Mouse (Mus musculus) liver, adult 2 months (tissue): ENCODE measurements around the gene Ctdnep1. TPM values are rescaled to one million over a fixed set of nuclear protein-coding genes. Genes with fewer than 3 reads are reported as not detected.

ENCODE experiments used
- DNase-seq: peaks from one replicate; pipeline ENCODE4 v3.0.0-alpha.2; 2011; ENCODE audit warnings: low read depth, low spot score; ENCODE audit errors: extremely low read depth
- H3K27ac ChIP-seq: fragments of 200-500 bp; replicated peaks from 2 replicates; pipeline ENCODE4 v1.5.1; 2012; ENCODE audit warnings: low read depth, mild to moderate bottlenecking, control low read depth, inconsistent platforms, low read length; ENCODE audit not compliant: insufficient read depth
- H3K27me3 ChIP-seq: fragments of 200-500 bp; 2 replicates; pipeline ENCODE4 v1.6.1; 2012; ENCODE audit warnings: mild to moderate bottlenecking, moderate library complexity, low read length, inconsistent platforms; ENCODE audit not compliant: control insufficient read depth, insufficient read depth
- H3K36me3 ChIP-seq: fragments of 200-500 bp; 2 replicates; pipeline ENCODE4 v1.6.1; 2012; ENCODE audit warnings: low read length, inconsistent platforms; ENCODE audit not compliant: control insufficient read depth, insufficient read depth
- H3K4me1 ChIP-seq: fragments of 200-500 bp; 2 replicates; pipeline ENCODE4 v1.6.1; 2011; ENCODE audit warnings: low read length; ENCODE audit not compliant: control insufficient read depth, insufficient read depth
- H3K4me3 ChIP-seq: fragments of 200-500 bp; 2 replicates; pipeline ENCODE4 v1.5.1; 2011; ENCODE audit warnings: low read depth, mild to moderate bottlenecking, control low read depth, low read length, moderate library complexity; ENCODE audit not compliant: insufficient read depth
- H3K79me2 ChIP-seq: fragments of 200-500 bp; 2 replicates; pipeline ENCODE4 v1.6.1; 2012; ENCODE audit warnings: inconsistent platforms, mild to moderate bottlenecking, low read length, moderate library complexity; ENCODE audit not compliant: control insufficient read depth, insufficient read depth
- H3K9ac ChIP-seq: fragments of 200-500 bp; 2 replicates; pipeline ENCODE4 v1.6.1; 2012; ENCODE audit warnings: low read depth, mild to moderate bottlenecking, control low read depth, inconsistent platforms, low read length
- CTCF ChIP-seq: fragments of 200-500 bp; IDR thresholded peaks from 2 replicates; pipeline ENCODE4 v1.5.1; 2011; ENCODE audit warnings: low read depth, low read length, control low read depth
- POLR2A ChIP-seq: fragments of 200-500 bp; IDR thresholded peaks from 2 replicates; pipeline ENCODE4 v1.6.1; 2011; ENCODE audit warnings: low read length, control low read depth; ENCODE audit not compliant: insufficient read depth; ENCODE audit errors: extremely low read depth
- WGBS: fragments of 180-500 bp; shearing (Covaris S2); methylation state at CpG from one replicate; pipeline ENCODE4 v1.1.7; 2018; 5-methylcytosine and 5-hydroxymethylcytosine counted together
- polyA plus RNA-seq: library from polyadenylated mRNA; depleted of rRNA; stranded (reverse); fragments of >200 nt; gene quantifications from 2 replicates; pipeline ENCODE4 v1.2.3, GENCODE M21; 2012
- total RNA-seq: library from RNA; depleted of rRNA; stranded (reverse); fragments of >200 nt; gene quantifications from 2 replicates; pipeline ENCODE4 v1.2.3, GENCODE M21; 2014

Gene Ctdnep1
- total and polyA plus RNA-seq, 2 experiments = 6.6 to 45.3 TPM

GRCm38 (mm10) chr11:69939181-69939580, 41.8 kb upstream of the Ctdnep1 start:
- H3K27ac ChIP-seq = no peak overlapping the region
- no peak for TF ChIP-seq CTCF
- no peak for TF ChIP-seq POLR2A
- peaks cover 14% of the 10 kb centered on the region for H3K27me3 ChIP-seq
- peaks cover 5% of the 10 kb centered on the region for H3K4me1 ChIP-seq
- no peaks in the 10 kb centered on the region for H3K36me3 ChIP-seq
- no peaks in the 10 kb centered on the region for H3K79me2 ChIP-seq
- no peak overlapping the region for H3K4me3 ChIP-seq
- DNase-seq = no peak
- no peak overlapping the region for H3K9ac ChIP-seq
- 64% methylated on average over 5 of the region's 5 CpGs for WGBS

GRCm38 (mm10) chr11:69939731-69940130, 41.2 kb upstream of the Ctdnep1 start:
- Histone ChIP-seq H3K27me3 (peaks cover 14% of the 10 kb centered on the region), H3K79me2 (no peaks in the 10 kb centered on the region), H3K36me3 (no peaks in the 10 kb centered on the region), H3K9ac (no peak overlapping the region), H3K4me3 (no peak overlapping the region), H3K27ac (no peak overlapping the region), H3K4me1 (peaks cover 3% of the 10 kb centered on the region)
- TF ChIP-seq CTCF (no peak), POLR2A (no peak)
- DNase-seq = no peak
- 91% methylated on average over 17 of the region's 17 CpGs for WGBS

- H3K27ac ChIP-seq = no peak overlapping the region
- no peaks in the 10 kb centered on the region for H3K4me1 ChIP-seq
- no peaks in the 10 kb centered on the region for H3K79me2 ChIP-seq
- no peak for TF ChIP-seq CTCF
- TF ChIP-seq POLR2A = no peak
- 91% methylated on average over 4 of the region's 4 CpGs for WGBS
- no peak for DNase-seq
- H3K9ac ChIP-seq = no peak overlapping the region
- no peak overlapping the region for H3K4me3 ChIP-seq
- H3K27me3 ChIP-seq = peaks cover 5% of the 10 kb centered on the region
- H3K36me3 ChIP-seq = no peaks in the 10 kb centered on the region
These were observed 40.0 kb upstream of the Ctdnep1 start for GRCm38 (mm10) chr11:69940962-69941361.

GRCm38 (mm10) chr11:69945216-69945615, 35.7 kb upstream of the Ctdnep1 start:
- TF ChIP-seq CTCF (no peak), POLR2A (no peak)
- Histone ChIP-seq H3K4me1 (peaks cover 3% of the 10 kb centered on the region; the same call in 1 of the 2 replicates), H3K36me3 (no peaks in the 10 kb centered on the region), H3K27me3 (no peaks in the 10 kb centered on the region), H3K4me3 (no peak overlapping the region), H3K9ac (no peak overlapping the region), H3K79me2 (no peaks in the 10 kb centered on the region), H3K27ac (no peak overlapping the region)
- 91% methylated on average over 13 of the region's 13 CpGs for WGBS
- DNase-seq = no peak

- no peak for TF ChIP-seq CTCF
- no peak for TF ChIP-seq POLR2A
- Histone ChIP-seq H3K27ac (no peak overlapping the region), H3K79me2 (no peaks in the 10 kb centered on the region), H3K4me3 (no peak overlapping the region), H3K9ac (no peak overlapping the region), H3K36me3 (no peaks in the 10 kb centered on the region), H3K4me1 (peaks cover 3% of the 10 kb centered on the region; the same call in 1 of the 2 replicates), H3K27me3 (no peaks in the 10 kb centered on the region)
- DNase-seq = no peak
- WGBS = 92% methylated on average over 18 of the region's 18 CpGs
These were observed 34.7 kb upstream of the Ctdnep1 start for GRCm38 (mm10) chr11:69945997-69946891.
